Mouse (Mus musculus): ENCODE data around the gene Stk16.

GRCm38 (mm10) chr1:75192452-75192851 is 18.2 kb upstream of the Stk16 start:
- TF ChIP-seq CTCF (IDR thresholded peaks at IDR 0.05; ENCODE audit: low read depth) (no peak), EP300 (IDR thresholded peaks at IDR 0.05; ENCODE audit: low read depth) (no peak)

All from heart, postnatal 0 days (tissue).